Mouse (Mus musculus) hindbrain, embryonic 11.5 days (tissue): ENCODE measurements around the gene Slc17a2. TPM values are rescaled to one million over a fixed set of nuclear protein-coding genes. Genes with fewer than 3 reads are reported as not detected.

Source experiments
- ATAC-seq: fragments of 200-750 bp; cut with Nextera tagmentation; 2 replicates; pipeline ENCODE4 v1.8.0; 2017; ENCODE audit warnings: mild to moderate bottlenecking, moderate TSS enrichment, moderate library complexity; ENCODE audit not compliant: low FRiP score
- DNase-seq: peaks from one replicate; pipeline ENCODE4 v3.0.0-alpha.2; 2015; ENCODE audit warnings: low spot score
- H3K27ac ChIP-seq: fragments of 300-500 bp; sonication (generic); 2 replicates; pipeline ENCODE4 v1.5.1; 2014; ENCODE audit warnings: mild to moderate bottlenecking, low read depth, low read length
- H3K27me3 ChIP-seq: fragments of 300-500 bp; sonication (generic); 2 replicates; pipeline ENCODE4 v1.6.1; 2014; ENCODE audit warnings: mild to moderate bottlenecking, low read length, moderate library complexity, mixed read lengths; ENCODE audit not compliant: control insufficient read depth, insufficient read depth
- H3K36me3 ChIP-seq: fragments of 300-500 bp; sonication (generic); 2 replicates; pipeline ENCODE4 v1.6.1; 2014; ENCODE audit warnings: mild to moderate bottlenecking, low read length, moderate library complexity, mixed read lengths; ENCODE audit not compliant: control insufficient read depth, insufficient read depth
- H3K4me1 ChIP-seq: fragments of 300-500 bp; sonication (generic); replicated peaks from 2 replicates; pipeline ENCODE4 v1.6.1; 2014; ENCODE audit warnings: low read length, mixed read lengths; ENCODE audit not compliant: control insufficient read depth, insufficient read depth
- H3K4me2 ChIP-seq: fragments of 300-500 bp; sonication (generic); replicated peaks from 2 replicates; pipeline ENCODE4 v1.6.1; 2014; ENCODE audit warnings: mild to moderate bottlenecking, low read depth, low read length
- H3K4me3 ChIP-seq: fragments of 300-500 bp; sonication (generic); 2 replicates; pipeline ENCODE4 v1.5.1; 2014; ENCODE audit warnings: low read depth, low read length
- H3K9ac ChIP-seq: fragments of 300-500 bp; sonication (generic); 2 replicates; pipeline ENCODE4 v1.6.1; 2014; ENCODE audit warnings: low read depth, low read length
- H3K9me3 ChIP-seq: fragments of 300-500 bp; sonication (generic); 2 replicates; pipeline ENCODE4 v1.6.1; 2016; ENCODE audit warnings: low read length; ENCODE audit not compliant: control insufficient read depth
- WGBS: fragments of 180-500 bp; shearing (Covaris S2); extraction: QIAGEN DNeasy Blood & Tissue Kit; methylation state at CpG from one replicate; pipeline ENCODE4 v1.1.7; 2014; 5-methylcytosine and 5-hydroxymethylcytosine counted together
- polyA plus RNA-seq: library from polyadenylated mRNA; unstranded; fragments of >200 nt; fragmentation: Nextera tagmentation; extraction: Ambion mirVana; gene quantifications from 2 replicates; pipeline ENCODE4 v1.2.1, GENCODE M21; 2014

Gene Slc17a2
- polyA plus RNA-seq, 1 experiment from 2014 or later: not detected

GRCm38 (mm10) chr13:23826606-23827005, 19.8 kb downstream of the Slc17a2 start:
- Histone ChIP-seq H3K27ac (no peak overlapping the region), H3K27me3 (no peaks in the 10 kb centered on the region), H3K4me2 (no peak overlapping the region), H3K9me3 (no peaks in the 10 kb centered on the region), H3K4me1 (no peaks in the 10 kb centered on the region), H3K4me3 (no peak overlapping the region), H3K9ac (no peak overlapping the region), H3K36me3 (no peaks in the 10 kb centered on the region)
- WGBS: 83% methylated on average over 3 of the region's 3 CpGs
- ATAC-seq: no peak
- DNase-seq: no peak

- 24% methylated on average over 6 of the region's 6 CpGs for WGBS
- ATAC-seq: no peak
Observed at GRCm38 (mm10) chr13:23833053-23833452, 26.3 kb downstream of the Slc17a2 start.

GRCm38 (mm10) chr13:23834836-23835235, 28.0 kb downstream of the Slc17a2 start:
- ATAC-seq: no peak

More at GRCm38 (mm10) chr13:23833053-23833452, 26.3 kb downstream of the Slc17a2 start:
- H3K36me3 ChIP-seq: no peaks in the 10 kb centered on the region
- no peaks in the 10 kb centered on the region for H3K27me3 ChIP-seq
- DNase-seq: peak; percentile 64
- no peaks in the 10 kb centered on the region for H3K4me1 ChIP-seq
- no peak overlapping the region for H3K9ac ChIP-seq
- no peak overlapping the region for H3K27ac ChIP-seq
- no peak overlapping the region for H3K4me3 ChIP-seq
- no peak overlapping the region for H3K4me2 ChIP-seq
- no peaks in the 10 kb centered on the region for H3K9me3 ChIP-seq

DNA sequence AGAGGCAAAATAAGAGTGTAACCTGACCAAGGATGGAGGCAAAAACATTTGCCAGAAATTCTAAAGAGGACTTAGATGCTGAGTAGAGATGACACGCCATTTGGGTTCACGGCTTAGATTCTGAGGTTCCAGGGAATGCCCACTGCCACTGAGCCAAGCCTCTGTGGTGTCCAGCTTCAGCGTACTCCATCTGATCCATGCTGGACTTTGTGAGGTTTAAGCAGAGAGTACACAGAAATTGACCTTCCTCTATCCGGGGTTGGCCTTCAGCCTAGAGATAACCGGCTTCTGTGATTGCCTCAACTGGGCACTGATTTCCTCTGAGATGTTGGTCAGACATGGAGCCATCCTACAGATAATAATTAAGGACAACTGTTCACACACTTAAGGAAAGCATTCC, 29.8 kb downstream of the Slc17a2 start:
- Histone ChIP-seq H3K27ac (no peak overlapping the region), H3K4me3 (no peak overlapping the region), H3K9ac (no peak overlapping the region), H3K4me1 (no peaks in the 10 kb centered on the region), H3K4me2 (no peak overlapping the region), H3K27me3 (no peaks in the 10 kb centered on the region), H3K9me3 (no peaks in the 10 kb centered on the region), H3K36me3 (no peaks in the 10 kb centered on the region)
- WGBS: 95% methylated on average over 5 of the region's 5 CpGs
- DNase-seq (no peak), ATAC-seq (no peak)

More at GRCm38 (mm10) chr13:23834836-23835235, 28.0 kb downstream of the Slc17a2 start:
- Histone ChIP-seq H3K4me2 (no peak overlapping the region), H3K4me1 (no peaks in the 10 kb centered on the region), H3K4me3 (no peak overlapping the region), H3K27me3 (no peaks in the 10 kb centered on the region), H3K27ac (no peak overlapping the region), H3K9me3 (no peaks in the 10 kb centered on the region), H3K9ac (no peak overlapping the region), H3K36me3 (no peaks in the 10 kb centered on the region)
- no peak for DNase-seq
- WGBS: 87% methylated on average over 5 of the region's 5 CpGs

DNA sequence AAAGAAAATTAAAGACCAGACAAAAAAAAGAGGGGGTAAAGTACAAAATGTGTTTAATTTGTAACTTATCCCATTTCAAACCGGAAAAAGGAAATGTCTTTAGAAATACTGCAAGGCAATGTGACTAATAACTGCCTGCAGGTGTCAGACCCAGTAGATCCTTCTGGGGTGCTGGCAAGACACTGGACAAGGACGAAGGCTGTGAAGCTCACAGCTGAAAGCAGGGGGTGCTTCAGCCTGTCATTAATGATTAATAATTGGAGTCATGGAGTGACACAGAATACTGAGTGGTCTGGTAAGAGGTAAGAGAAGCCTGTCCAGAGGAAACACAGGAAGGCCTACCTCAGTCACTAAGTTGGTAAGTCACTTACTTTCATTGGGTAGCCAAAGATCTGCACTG, 32.5 kb downstream of the Slc17a2 start, which contains the start of gene Slc17a3:
Gene Slc17a3, plus strand, starts transcription at position 127 of the 400 bp plus-strand sequence.
- H3K9ac ChIP-seq: no peak within 1 kb of the TSS
- H3K4me2 ChIP-seq: no peak within 1 kb of the TSS
- DNase-seq: no peak
- no peak within 1 kb of the TSS for H3K4me3 ChIP-seq
- 84% methylated on average over 2 of the region's 2 CpGs for WGBS
- no peak for ATAC-seq
- H3K27ac ChIP-seq: no peak within 1 kb of the TSS
- no peaks in the 10 kb centered on the region for H3K27me3 ChIP-seq
- H3K4me1 ChIP-seq: no peaks in the 10 kb centered on the region
- H3K36me3 ChIP-seq: no peaks in the 10 kb centered on the region
- H3K9me3 ChIP-seq: no peaks in the 10 kb centered on the region

GRCm38 (mm10) chr13:23845851-23846250, 39.1 kb downstream of the Slc17a2 start:
- H3K9me3 ChIP-seq: no peaks in the 10 kb centered on the region
- no peak for DNase-seq
- H3K4me2 ChIP-seq: no peak overlapping the region
- no peak for ATAC-seq
- no peaks in the 10 kb centered on the region for H3K27me3 ChIP-seq
- 88% methylated on average over 4 of the region's 4 CpGs for WGBS
- no peaks in the 10 kb centered on the region for H3K4me1 ChIP-seq
- H3K27ac ChIP-seq: no peak overlapping the region
- H3K36me3 ChIP-seq: no peaks in the 10 kb centered on the region
- no peak overlapping the region for H3K4me3 ChIP-seq
- no peak overlapping the region for H3K9ac ChIP-seq

GRCm38 (mm10) chr13:23849299-23849698, 42.5 kb downstream of the Slc17a2 start:
- Histone ChIP-seq H3K4me1 (0 out of 2 replicates have a peak, but pooled peaks cover 2% of the 10 kb centered on the region), H3K4me2 (no peak overlapping the region), H3K4me3 (no peak overlapping the region), H3K27ac (no peak overlapping the region), H3K36me3 (no peaks in the 10 kb centered on the region), H3K27me3 (no peaks in the 10 kb centered on the region), H3K9me3 (no peaks in the 10 kb centered on the region), H3K9ac (no peak overlapping the region)
- DNase-seq: no peak
- no peak for ATAC-seq
- WGBS: 88% methylated on average over 2 of the region's 2 CpGs

DNA sequence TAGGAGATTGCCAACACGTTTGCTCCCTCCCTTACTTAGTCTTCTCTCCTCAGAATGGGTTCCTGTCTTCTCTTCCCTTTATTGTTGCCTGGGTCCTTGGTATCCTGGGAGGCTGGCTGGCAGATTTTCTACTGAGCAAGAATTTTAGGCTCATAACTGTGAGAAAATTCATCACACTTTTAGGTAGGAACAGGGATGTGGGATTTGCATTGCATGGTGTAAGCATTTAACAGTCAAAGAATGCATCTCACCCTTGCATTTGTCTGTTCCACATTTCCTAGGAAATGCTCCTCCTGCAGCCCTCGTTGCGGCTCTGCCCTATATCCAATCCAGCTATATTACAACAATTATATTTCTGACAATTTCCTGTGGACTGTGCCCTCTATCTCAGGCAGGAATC, 49.6 kb downstream of the Slc17a2 start:
- no peaks in the 10 kb centered on the region for H3K36me3 ChIP-seq
- 0 out of 2 replicates have a peak, but pooled peaks cover under 1% of the 10 kb centered on the region for H3K4me1 ChIP-seq
- no peak overlapping the region for H3K4me3 ChIP-seq
- ATAC-seq (no peak), DNase-seq (no peak)
- no peak overlapping the region for H3K4me2 ChIP-seq
- H3K9me3 ChIP-seq: no peaks in the 10 kb centered on the region
- H3K9ac ChIP-seq: no peak overlapping the region
- 78% methylated on average over 3 of the region's 3 CpGs for WGBS
- no peak overlapping the region for H3K27ac ChIP-seq
- H3K27me3 ChIP-seq: no peaks in the 10 kb centered on the region

DNA sequence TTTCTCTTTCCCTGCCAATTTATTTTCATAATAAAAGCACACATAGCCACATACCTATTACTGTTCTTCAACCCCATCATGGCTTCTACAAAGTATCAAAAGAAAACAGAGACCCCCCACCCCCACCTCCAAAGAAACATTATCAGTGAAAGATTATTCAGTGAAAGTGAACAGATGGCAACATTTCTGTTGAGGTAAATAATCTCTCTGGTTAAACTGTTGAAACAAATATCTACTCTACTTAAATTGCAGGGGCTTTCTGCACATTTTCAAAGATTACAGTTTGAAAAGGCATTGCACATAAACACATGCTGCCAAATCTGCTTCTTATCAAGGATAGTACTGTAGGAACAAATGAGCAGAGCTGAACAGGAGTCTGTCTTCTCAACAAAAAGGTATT, 55.0 kb downstream of the Slc17a2 start:
- Histone ChIP-seq H3K36me3 (no peaks in the 10 kb centered on the region), H3K4me3 (no peak overlapping the region), H3K4me1 (no peaks in the 10 kb centered on the region), H3K9ac (no peak overlapping the region), H3K27me3 (no peaks in the 10 kb centered on the region), H3K27ac (no peak overlapping the region), H3K9me3 (no peaks in the 10 kb centered on the region), H3K4me2 (no peak overlapping the region)
- no peak for ATAC-seq
- no peak for DNase-seq
